Mouse (Mus musculus): ENCODE data around the gene Tmod1.

DNA sequence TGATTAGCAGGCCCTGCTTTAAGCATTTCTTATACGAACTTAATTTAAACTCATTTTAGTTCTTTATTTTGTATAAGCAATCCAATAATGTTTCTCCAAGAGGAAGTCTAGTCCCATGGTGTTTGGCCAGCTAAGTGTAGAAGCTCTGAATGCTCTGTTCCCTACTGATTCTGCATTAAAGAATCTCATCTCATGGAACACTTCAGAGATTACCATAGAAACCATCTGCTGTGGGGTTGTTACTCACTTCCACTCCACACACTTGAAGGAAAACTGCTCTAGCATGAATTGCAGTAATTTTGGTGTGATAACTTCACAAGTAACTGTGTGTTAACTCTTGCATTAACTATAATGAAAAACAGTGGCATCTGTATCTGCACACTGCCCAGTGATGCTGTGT, 108.1 kb downstream of the Tmod1 start:
- no peak for TF ChIP-seq CTCF (IDR thresholded peaks at IDR 0.05)
- no peak for TF ChIP-seq EP300 (IDR thresholded peaks at IDR 0.05)

Data from lung, postnatal 0 days (tissue).